Mouse (Mus musculus) liver, embryonic 13.5 days (tissue): ENCODE measurements at regions not wholly inside any gene's neighbourhood (a gene's known extent, or its start where the extent isn't known, plus 50 kb on each side); places are given as distances from the start of the nearest gene placed in this dataset.

Source experiments
- ATAC-seq: fragments of 200-750 bp; cut with Nextera tagmentation; 2 replicates; pipeline ENCODE4 v1.8.0; 2017; ENCODE audit warnings: low read depth, mild to moderate bottlenecking, moderate number of reproducible peaks, moderate library complexity
- DNase-seq: peaks from one replicate; pipeline ENCODE4 v3.0.0; 2022
- H3K27ac ChIP-seq: fragments of 300-500 bp; sonication (generic); 2 replicates; pipeline ENCODE4 v1.5.1; 2015; ENCODE audit warnings: moderate library complexity, mild to moderate bottlenecking, inconsistent platforms
- H3K27me3 ChIP-seq: fragments of 300-500 bp; sonication (generic); 2 replicates; pipeline ENCODE4 v1.6.1; 2015; ENCODE audit warnings: mild to moderate bottlenecking, inconsistent platforms
- H3K36me3 ChIP-seq: fragments of 300-500 bp; sonication (generic); 2 replicates; pipeline ENCODE4 v1.6.1; 2015; ENCODE audit warnings: mild to moderate bottlenecking, inconsistent platforms
- H3K4me1 ChIP-seq: fragments of 300-500 bp; sonication (generic); replicated peaks from 2 replicates; pipeline ENCODE4 v1.6.1; 2015; ENCODE audit warnings: inconsistent platforms
- H3K4me2 ChIP-seq: fragments of 300-500 bp; sonication (generic); 2 replicates; pipeline ENCODE4 v1.6.1; 2015; ENCODE audit warnings: inconsistent platforms, mild to moderate bottlenecking, moderate library complexity
- H3K4me3 ChIP-seq: fragments of 300-500 bp; sonication (generic); replicated peaks from 2 replicates; pipeline ENCODE4 v1.5.1; 2015; ENCODE audit warnings: mild to moderate bottlenecking, inconsistent platforms
- H3K9ac ChIP-seq: fragments of 300-500 bp; sonication (generic); 2 replicates; pipeline ENCODE4 v1.6.1; 2015; ENCODE audit warnings: mild to moderate bottlenecking, inconsistent platforms
- H3K9me3 ChIP-seq: fragments of 300-500 bp; sonication (generic); replicated peaks from 2 replicates; pipeline ENCODE4 v1.6.1; 2016; ENCODE audit warnings: inconsistent platforms
- WGBS: fragments of 180-500 bp; shearing (Covaris S2); methylation state at CpG from one replicate; pipeline ENCODE4 v1.1.7; 2015; ENCODE audit not compliant: insufficient replicate concordance; 5-methylcytosine and 5-hydroxymethylcytosine counted together

DNA sequence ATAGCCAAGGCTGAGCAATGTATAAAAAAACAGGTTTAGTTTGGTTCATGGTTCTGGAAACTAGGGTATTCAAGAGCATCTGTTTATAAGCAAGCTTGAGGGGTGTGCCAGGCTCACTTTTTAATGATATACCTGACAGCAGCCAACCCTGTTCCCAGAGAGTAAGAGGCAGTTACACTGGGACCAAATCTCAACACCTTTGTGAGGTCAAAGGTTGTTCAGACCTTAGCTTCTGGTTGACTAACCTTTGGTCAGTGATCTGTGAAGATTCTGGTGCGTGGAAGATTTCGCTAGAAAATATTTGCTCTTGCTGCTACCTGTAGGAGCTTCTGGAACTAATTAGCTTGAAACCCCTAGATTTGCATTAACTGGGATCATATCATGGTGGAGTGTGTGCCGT, 140.8 kb downstream of the Bod1 start:
- DNase-seq: no peak
- 61% methylated on average over 3 of the region's 3 CpGs for WGBS

DNA sequence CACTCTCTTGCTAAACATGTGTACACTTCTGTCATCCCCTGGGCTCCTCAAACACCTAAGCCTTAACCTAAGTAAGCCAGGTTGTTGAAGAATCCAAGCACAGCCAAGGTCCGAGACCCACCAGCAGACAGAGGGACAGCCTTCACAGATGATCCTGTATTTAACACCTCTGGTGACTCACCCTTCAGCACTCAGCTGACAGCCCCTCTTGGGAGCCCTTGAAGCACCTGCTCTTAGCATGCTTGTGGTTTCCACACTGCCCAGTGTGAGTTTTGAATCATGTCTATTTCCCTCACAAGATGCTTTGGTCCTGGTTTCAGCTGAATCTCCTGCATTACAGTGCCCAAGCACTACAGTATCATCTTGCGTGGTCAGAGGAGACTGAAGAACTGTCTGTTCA, 142.0 kb downstream of the Bod1 start:
- WGBS: 57% methylated on average over 2 of the region's 2 CpGs
- no peak for DNase-seq
- Histone ChIP-seq H3K4me2 (no peak overlapping the region), H3K9me3 (no peaks in the 10 kb centered on the region), H3K4me3 (no peak overlapping the region), H3K27me3 (no peaks in the 10 kb centered on the region), H3K27ac (no peak overlapping the region), H3K9ac (no peak overlapping the region), H3K36me3 (no peaks in the 10 kb centered on the region), H3K4me1 (no peaks in the 10 kb centered on the region)
- no peak for ATAC-seq

More for the DNA sequence above, 140.8 kb downstream of the Bod1 start:
- H3K9me3 ChIP-seq: no peaks in the 10 kb centered on the region
- H3K4me2 ChIP-seq: no peak overlapping the region
- H3K27me3 ChIP-seq: no peaks in the 10 kb centered on the region
- no peak overlapping the region for H3K4me3 ChIP-seq
- H3K36me3 ChIP-seq: no peaks in the 10 kb centered on the region
- H3K4me1 ChIP-seq: no peaks in the 10 kb centered on the region
- H3K9ac ChIP-seq: no peak overlapping the region
- ATAC-seq: no peak
- H3K27ac ChIP-seq: no peak overlapping the region

DNA sequence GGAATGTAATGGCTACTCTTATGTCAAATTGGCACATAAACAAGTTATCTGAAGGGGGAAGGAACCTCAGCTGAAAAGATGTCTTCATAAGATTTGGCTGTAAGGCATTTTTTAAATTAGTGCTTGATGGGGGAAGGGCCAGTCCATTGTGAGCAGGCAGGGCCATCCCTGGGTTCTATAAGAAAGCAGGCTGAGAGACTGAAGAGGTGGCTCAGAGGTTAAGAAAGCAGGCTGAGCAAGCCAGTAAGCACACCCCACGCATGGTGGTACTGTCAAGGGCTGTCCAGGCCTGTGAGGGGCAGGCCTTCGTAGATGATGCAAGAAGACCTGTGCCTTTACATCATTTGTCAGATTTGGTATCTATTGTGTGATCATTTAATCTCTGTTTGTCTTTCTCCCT, 147.0 kb downstream of the Bod1 start:
- ATAC-seq (no peak), DNase-seq (no peak)
- no peaks in the 10 kb centered on the region for H3K9me3 ChIP-seq
- H3K4me3 ChIP-seq: no peak overlapping the region
- H3K4me2 ChIP-seq: no peak overlapping the region
- no peaks in the 10 kb centered on the region for H3K36me3 ChIP-seq
- no peaks in the 10 kb centered on the region for H3K4me1 ChIP-seq
- no peaks in the 10 kb centered on the region for H3K27me3 ChIP-seq
- no peak overlapping the region for H3K9ac ChIP-seq
- WGBS: 56% methylated on average over 2 of the region's 2 CpGs
- H3K27ac ChIP-seq: no peak overlapping the region

DNA sequence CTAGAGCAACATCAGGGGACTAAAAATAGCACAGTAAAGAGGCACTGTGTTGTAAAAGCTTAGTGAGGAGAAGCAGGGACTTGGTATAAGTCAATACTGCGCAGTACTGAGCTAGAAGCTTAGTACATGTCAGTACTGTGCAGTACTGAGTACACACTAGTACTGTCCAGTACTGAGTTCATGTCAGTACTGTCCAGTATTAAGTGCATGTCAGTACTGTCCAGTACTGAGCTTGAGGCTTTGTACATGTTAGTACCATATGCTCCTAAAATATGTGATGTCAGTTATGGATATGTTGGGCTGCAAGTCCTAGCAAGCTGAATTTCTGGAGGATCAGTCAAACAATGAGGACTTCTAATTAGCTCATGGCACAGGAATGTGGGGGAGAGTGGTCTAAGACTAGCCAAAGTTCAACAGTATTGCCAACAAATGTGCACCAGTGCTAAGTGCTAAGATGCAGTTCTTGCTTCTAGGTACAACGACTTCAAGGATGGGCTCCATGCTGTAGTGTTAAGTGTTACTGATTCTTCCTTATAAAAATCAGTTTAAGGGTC, 147.5 kb downstream of the Bod1 start:
- Histone ChIP-seq H3K27ac (no peak overlapping the region), H3K9me3 (no peaks in the 10 kb centered on the region), H3K4me1 (no peaks in the 10 kb centered on the region), H3K4me2 (no peak overlapping the region), H3K36me3 (no peaks in the 10 kb centered on the region), H3K27me3 (no peaks in the 10 kb centered on the region), H3K4me3 (no peak overlapping the region), H3K9ac (no peak overlapping the region)
- DNase-seq (no peak), ATAC-seq (no peak)
- WGBS: 58% methylated on average over 2 of the region's 2 CpGs

DNA sequence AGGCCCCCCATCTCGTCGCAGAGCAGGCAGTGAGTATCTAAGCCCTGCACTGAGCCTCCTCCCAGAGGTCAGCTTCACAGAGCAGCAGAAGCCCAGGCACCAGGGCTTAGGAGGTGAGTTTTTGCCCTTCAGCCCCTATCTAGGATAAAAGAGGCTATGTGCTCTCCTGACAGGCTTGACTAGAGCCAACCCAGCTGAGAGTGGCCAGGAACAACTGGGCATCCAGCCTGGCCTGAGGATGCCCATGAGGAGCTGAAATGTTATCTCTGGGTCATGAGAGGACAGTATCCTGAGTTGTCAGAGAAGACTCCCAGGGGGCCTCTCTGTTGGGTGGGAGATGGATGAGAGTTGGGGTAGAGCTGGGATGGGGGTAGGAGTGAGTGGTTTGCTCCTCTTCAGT, 149.6 kb downstream of the Bod1 start:
- DNase-seq (no peak), ATAC-seq (no peak)
- H3K27me3 ChIP-seq: no peaks in the 10 kb centered on the region
- no peak overlapping the region for H3K4me2 ChIP-seq
- no peak overlapping the region for H3K4me3 ChIP-seq
- 65% methylated on average over 2 of the region's 2 CpGs for WGBS
- no peaks in the 10 kb centered on the region for H3K36me3 ChIP-seq
- H3K4me1 ChIP-seq: no peaks in the 10 kb centered on the region
- H3K9me3 ChIP-seq: no peaks in the 10 kb centered on the region
- H3K9ac ChIP-seq: no peak overlapping the region
- no peak overlapping the region for H3K27ac ChIP-seq

DNA sequence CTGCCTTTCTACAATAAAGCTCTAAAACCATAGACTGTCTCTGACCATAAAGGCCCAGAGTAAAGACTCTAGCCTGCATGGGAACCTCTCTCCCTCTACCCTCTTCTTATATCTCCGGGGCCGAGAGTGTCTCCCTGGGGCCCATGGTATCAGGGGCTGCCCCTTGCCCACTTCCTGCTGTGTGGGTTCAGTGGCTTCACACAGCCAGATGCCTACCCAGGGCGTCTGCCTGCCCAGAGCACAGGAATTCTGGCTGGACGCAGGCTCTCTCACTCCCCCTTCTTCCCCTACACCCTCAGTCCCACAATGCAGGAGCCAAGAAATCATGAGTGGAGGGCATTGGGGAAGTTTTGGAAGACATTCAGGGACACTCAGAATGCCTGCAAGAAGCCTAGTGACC, 150.8 kb downstream of the Bod1 start:
- Histone ChIP-seq H3K9me3 (no peaks in the 10 kb centered on the region), H3K27me3 (no peaks in the 10 kb centered on the region), H3K4me1 (no peaks in the 10 kb centered on the region), H3K36me3 (no peaks in the 10 kb centered on the region), H3K9ac (no peak overlapping the region), H3K4me3 (no peak overlapping the region), H3K27ac (no peak overlapping the region), H3K4me2 (no peak overlapping the region)
- ATAC-seq: no peak
- no peak for DNase-seq
- 10% methylated on average over 4 of the region's 4 CpGs for WGBS

DNA sequence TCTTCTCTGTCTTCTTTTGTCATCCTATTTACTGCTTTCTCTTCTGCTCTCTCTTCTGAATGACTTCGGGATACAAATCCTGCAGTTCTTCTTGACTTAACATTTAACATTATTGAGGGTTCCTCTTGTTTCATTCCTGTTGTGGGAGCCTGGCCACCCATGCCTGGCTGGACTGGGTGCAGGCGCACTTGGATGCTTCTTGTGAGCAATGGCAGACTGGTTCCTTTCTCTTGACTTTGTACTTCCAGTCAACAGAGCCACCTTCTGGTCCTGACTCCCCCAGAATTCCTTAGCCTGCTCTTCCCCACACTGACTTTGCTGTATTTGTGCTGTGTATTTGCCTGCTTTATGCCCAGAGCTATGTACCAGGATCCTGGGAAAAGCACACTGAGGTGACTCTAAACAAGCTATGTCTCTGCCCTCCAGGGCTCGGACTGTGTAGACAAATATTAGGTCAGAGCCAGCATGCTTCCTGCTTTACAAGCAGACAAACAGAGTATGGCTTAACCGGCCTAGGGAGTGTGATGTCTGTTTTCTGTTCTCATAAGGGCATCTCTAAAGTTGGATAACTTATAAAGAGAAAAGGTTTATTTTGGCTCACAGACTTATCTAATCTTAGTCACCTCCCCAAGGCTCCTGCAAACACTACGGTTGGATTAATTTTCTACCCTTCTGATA, 133.5 kb upstream of the Stc2 start:
- no peak for DNase-seq

DNA sequence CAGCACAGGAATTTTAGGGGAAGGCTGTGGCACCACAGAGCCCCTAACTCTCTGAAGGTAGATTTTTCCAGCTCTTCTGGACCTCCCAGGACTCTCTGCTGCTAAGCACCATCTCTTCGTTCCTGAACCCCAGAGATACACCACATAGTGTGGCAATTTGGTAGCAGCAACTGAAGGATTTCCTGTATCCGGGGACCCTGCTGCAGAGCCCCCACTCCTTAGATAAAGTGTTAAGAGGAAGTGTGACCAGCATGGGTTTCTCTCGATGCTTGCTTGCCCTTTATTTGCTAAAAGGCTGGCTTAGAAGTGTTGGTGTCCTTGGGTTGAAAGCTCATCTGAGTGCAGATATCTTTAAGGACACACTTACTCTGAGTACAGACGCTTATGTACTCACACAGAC, 115.6 kb upstream of the Stc2 start:
- no peak for DNase-seq
- H3K9me3 ChIP-seq: no peaks in the 10 kb centered on the region
- H3K4me2 ChIP-seq: no peak overlapping the region
- no peaks in the 10 kb centered on the region for H3K36me3 ChIP-seq
- H3K9ac ChIP-seq: no peak overlapping the region
- H3K4me3 ChIP-seq: no peak overlapping the region
- H3K27ac ChIP-seq: no peak overlapping the region
- peaks cover 3% of the 10 kb centered on the region; the same call in 1 of the 2 replicates for H3K4me1 ChIP-seq
- no peak for ATAC-seq
- 15% methylated on average over 4 of the region's 4 CpGs for WGBS
- H3K27me3 ChIP-seq: no peaks in the 10 kb centered on the region

More for the DNA sequence above, 133.5 kb upstream of the Stc2 start:
- WGBS: 46% methylated on average over 5 of the region's 5 CpGs
- no peak for ATAC-seq
- H3K9me3 ChIP-seq: no peaks in the 10 kb centered on the region
- no peak overlapping the region for H3K9ac ChIP-seq
- H3K27me3 ChIP-seq: no peaks in the 10 kb centered on the region
- no peak overlapping the region for H3K4me3 ChIP-seq
- H3K27ac ChIP-seq: no peak overlapping the region
- no peaks in the 10 kb centered on the region for H3K36me3 ChIP-seq
- no peak overlapping the region for H3K4me2 ChIP-seq
- H3K4me1 ChIP-seq: no peaks in the 10 kb centered on the region

DNA sequence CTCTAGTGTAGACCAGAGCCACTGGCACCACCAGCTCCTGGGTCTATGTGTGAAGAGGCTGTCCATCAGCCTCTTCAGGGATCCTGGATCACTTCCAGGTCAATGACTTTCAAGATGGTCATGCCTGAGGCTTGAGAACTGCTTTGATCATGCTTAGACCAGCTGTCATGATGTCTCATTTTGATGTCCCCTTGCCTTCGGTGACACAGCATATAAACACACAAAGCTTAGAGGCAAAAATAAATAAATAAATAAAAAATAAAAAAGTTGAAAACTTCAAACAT, 111.1 kb upstream of the Stc2 start:
- DNase-seq: no peak
- peaks cover 3% of the 10 kb centered on the region; the same call in 1 of the 2 replicates for H3K4me1 ChIP-seq

DNA sequence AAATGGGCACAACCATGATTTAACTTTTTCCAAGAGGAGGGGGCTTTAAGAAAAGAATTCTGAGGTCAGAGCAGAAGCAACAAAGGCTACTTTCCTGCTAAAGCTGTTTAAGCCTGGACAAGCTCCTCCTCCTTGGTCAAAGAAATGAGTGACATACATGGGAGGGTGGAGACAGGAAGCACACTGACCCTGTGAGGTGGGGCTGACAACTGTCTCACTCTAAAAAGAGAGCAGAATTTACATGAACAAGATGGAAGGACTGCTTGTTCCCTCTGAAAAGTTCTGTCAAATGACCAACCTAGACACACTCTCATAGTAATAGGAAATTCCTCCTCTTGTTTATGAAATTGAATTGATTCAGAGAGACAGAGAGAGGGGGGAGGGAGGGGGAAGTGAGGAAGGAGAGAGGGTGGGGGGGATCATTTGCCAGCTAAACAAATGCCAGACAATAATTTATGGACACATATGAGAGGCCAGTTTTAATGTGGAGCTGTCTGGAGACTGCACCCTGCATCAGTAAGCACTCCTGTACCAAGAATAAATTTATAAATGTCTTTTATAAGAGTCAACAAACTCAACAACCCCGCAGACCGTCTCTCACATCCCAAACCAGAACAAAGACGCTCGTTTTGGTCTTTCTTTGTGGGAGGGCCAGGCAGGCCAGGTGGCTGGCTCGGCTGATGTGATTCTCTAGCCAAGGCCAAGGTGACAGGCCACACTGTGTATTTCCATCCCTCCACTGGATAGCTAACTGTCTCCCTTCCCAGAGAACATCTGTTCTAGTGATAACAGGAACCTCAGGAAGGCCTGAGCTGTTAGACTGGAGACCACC, 110.6 kb upstream of the Stc2 start:
- H3K9ac ChIP-seq: no peak overlapping the region
- peaks cover 2% of the 10 kb centered on the region; the same call in 1 of the 2 replicates for H3K4me1 ChIP-seq
- no peak overlapping the region for H3K4me2 ChIP-seq
- H3K27me3 ChIP-seq: no peaks in the 10 kb centered on the region
- DNase-seq: no peak
- no peak for ATAC-seq
- no peaks in the 10 kb centered on the region for H3K36me3 ChIP-seq
- no peak overlapping the region for H3K4me3 ChIP-seq
- H3K9me3 ChIP-seq: no peaks in the 10 kb centered on the region
- H3K27ac ChIP-seq: no peak overlapping the region
- 64% methylated on average over 5 of the region's 5 CpGs for WGBS

More for the DNA sequence above, 111.1 kb upstream of the Stc2 start:
- no peak overlapping the region for H3K4me2 ChIP-seq
- no peaks in the 10 kb centered on the region for H3K9me3 ChIP-seq
- H3K27ac ChIP-seq: no peak overlapping the region
- no peak for ATAC-seq
- no peak overlapping the region for H3K4me3 ChIP-seq
- no peak overlapping the region for H3K9ac ChIP-seq
- 64% methylated on average over 1 of the region's 1 CpGs for WGBS
- H3K36me3 ChIP-seq: no peaks in the 10 kb centered on the region
- no peaks in the 10 kb centered on the region for H3K27me3 ChIP-seq

DNA sequence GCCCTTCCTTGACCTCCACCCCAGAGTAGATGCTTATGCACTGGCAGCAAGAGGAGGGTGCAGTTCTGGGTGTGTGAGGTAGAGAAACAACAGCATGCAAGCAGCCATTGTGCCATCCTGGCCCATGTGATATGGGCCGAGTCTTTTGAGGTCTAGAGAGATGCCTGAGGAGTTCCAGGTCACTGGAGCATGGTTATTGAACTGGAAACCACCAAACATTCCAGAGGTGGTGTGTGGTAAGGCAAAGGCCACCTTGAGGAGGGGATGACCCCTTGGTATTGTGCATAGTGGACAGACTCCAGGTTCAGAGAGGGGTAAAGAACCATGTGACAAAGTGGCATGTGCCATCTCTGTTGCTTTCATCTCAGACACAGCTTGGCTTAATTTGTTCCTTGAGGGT, 107.9 kb upstream of the Stc2 start:
- no peak overlapping the region for H3K4me2 ChIP-seq
- H3K4me1 ChIP-seq: no peaks in the 10 kb centered on the region
- WGBS: 41% methylated on average over 1 of the region's 1 CpGs
- no peak overlapping the region for H3K4me3 ChIP-seq
- H3K9me3 ChIP-seq: no peaks in the 10 kb centered on the region
- DNase-seq: no peak
- H3K9ac ChIP-seq: no peak overlapping the region
- no peak for ATAC-seq
- no peak overlapping the region for H3K27ac ChIP-seq
- no peaks in the 10 kb centered on the region for H3K36me3 ChIP-seq
- no peaks in the 10 kb centered on the region for H3K27me3 ChIP-seq

DNA sequence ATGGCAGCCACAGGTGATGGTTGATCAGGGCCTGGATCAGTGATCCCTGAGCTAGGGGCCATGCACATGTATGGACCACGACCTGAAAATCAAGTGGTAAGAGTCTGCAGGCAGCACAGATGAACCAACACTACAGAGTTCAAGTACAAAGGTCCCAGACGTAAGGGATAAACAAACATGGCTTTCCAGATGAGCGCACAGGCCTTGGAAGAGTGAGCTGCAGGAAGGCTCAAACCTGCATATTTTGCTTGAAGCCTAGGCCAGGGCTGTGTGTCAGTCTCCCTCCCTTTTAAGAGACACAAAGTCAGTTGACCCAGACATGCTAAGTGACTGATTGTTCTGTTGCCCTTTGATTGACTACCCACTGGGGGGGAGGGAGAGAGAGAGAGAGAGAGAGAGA, 107.2 kb upstream of the Stc2 start:
- DNase-seq (no peak), ATAC-seq (no peak)
- 53% methylated on average over 3 of the region's 3 CpGs for WGBS
- H3K9me3 ChIP-seq: no peaks in the 10 kb centered on the region
- H3K4me3 ChIP-seq: no peak overlapping the region
- no peak overlapping the region for H3K27ac ChIP-seq
- H3K9ac ChIP-seq: no peak overlapping the region
- H3K27me3 ChIP-seq: no peaks in the 10 kb centered on the region
- H3K4me2 ChIP-seq: no peak overlapping the region
- no peaks in the 10 kb centered on the region for H3K4me1 ChIP-seq
- no peaks in the 10 kb centered on the region for H3K36me3 ChIP-seq
